Comparison of ENCODE assay signal across 7 mouse cellular contexts in genomic region chr17:35166352-35167035, GRCm38 (mm10). TPM values are rescaled to one million over a fixed set of nuclear protein-coding genes. Genes with fewer than 3 reads are reported as not detected.
DNase-seq lines count a peak whose midpoint lies in the region; ATAC-seq and TF ChIP-seq lines count a peak whose summit lies in the region.

No protein-coding gene starts in this region.

- no peak for ATAC-seq in embryonic facial prominence, embryonic 13.5 days (ENCODE audit: insufficient number of reproducible peaks, insufficient read depth, low FRiP score, low TSS enrichment, low read depth)
- ATAC-seq in hindbrain, embryonic 14.5 days (ENCODE audit: low FRiP score), result no peak

- H3K9ac ChIP-seq in ES-Bruce4 (ENCODE audit: low read depth, poor library complexity, severe bottlenecking), result no peak overlapping the region
- peak overlapping the region; percentile 73 for H3K9ac ChIP-seq in embryonic facial prominence, embryonic 13.5 days
- peak overlapping the region; percentile 58 for H3K9ac ChIP-seq in hindbrain, embryonic 14.5 days

- no peaks in the 10 kb centered on the region for H3K9me3 ChIP-seq in ES-Bruce4 (replicated peaks; ENCODE audit: control insufficient read depth, insufficient read depth, low read length, poor library complexity, severe bottlenecking)
- no peaks in the 10 kb centered on the region for H3K9me3 ChIP-seq in embryonic facial prominence, embryonic 13.5 days
- no peaks in the 10 kb centered on the region for H3K9me3 ChIP-seq in hindbrain, embryonic 14.5 days (ENCODE audit: control insufficient read depth, low read length)

- no peak overlapping the region for H3K27ac ChIP-seq in ES-Bruce4 (ENCODE audit: insufficient read depth, low read length)
- peak overlapping the region; percentile 98 for H3K27ac ChIP-seq in embryonic facial prominence, embryonic 13.5 days
- peak overlapping the region; percentile 98 for H3K27ac ChIP-seq in hindbrain, embryonic 14.5 days
- peak overlapping the region; percentile 96; the same call in 1 of the 2 replicates for H3K27ac ChIP-seq in left cerebral cortex, adult 2 months

- H3K27me3 ChIP-seq in ES-Bruce4 (ENCODE audit: control insufficient read depth, insufficient read depth, low read length, poor library complexity, severe bottlenecking), result no peaks in the 10 kb centered on the region
- no peaks in the 10 kb centered on the region for H3K27me3 ChIP-seq in embryonic facial prominence, embryonic 13.5 days
- no peaks in the 10 kb centered on the region for H3K27me3 ChIP-seq in hindbrain, embryonic 14.5 days (ENCODE audit: control insufficient read depth, insufficient read depth, low read length)

- intact Hi-C loops in left cerebral cortex, adult 2 months (cut with DNase I), result loop anchor here (1.0 kb wide), 1 partner anchor 70 kb away; no protein-coding TSS in a partner anchor

- peaks cover 12% of the 10 kb centered on the region for H3K36me3 ChIP-seq in ES-Bruce4 (ENCODE audit: control insufficient read depth, insufficient read depth, low read length, poor library complexity, severe bottlenecking)
- H3K36me3 ChIP-seq in embryonic facial prominence, embryonic 13.5 days, result peaks cover 15% of the 10 kb centered on the region
- peaks cover 13% of the 10 kb centered on the region for H3K36me3 ChIP-seq in hindbrain, embryonic 14.5 days (replicated peaks; ENCODE audit: control insufficient read depth, insufficient read depth)

- no peaks in the 10 kb centered on the region for H3K4me1 ChIP-seq in ES-Bruce4 (ENCODE audit: control insufficient read depth, insufficient read depth, low read length)
- peaks cover 27% of the 10 kb centered on the region for H3K4me1 ChIP-seq in embryonic facial prominence, embryonic 13.5 days
- peaks cover 27% of the 10 kb centered on the region for H3K4me1 ChIP-seq in hindbrain, embryonic 14.5 days (replicated peaks; ENCODE audit: control insufficient read depth, insufficient read depth, low read length)

- TF ChIP-seq EP300 in ES-Bruce4 (IDR thresholded peaks at IDR 0.05; ENCODE audit: insufficient read depth, low read depth, low read length), result no peak

- no peak overlapping the region for H3K4me3 ChIP-seq in ES-Bruce4 (ENCODE audit: low read depth, low read length)
- peak overlapping the region; percentile 99 for H3K4me3 ChIP-seq in embryonic facial prominence, embryonic 13.5 days
- peak overlapping the region; percentile 100 for H3K4me3 ChIP-seq in hindbrain, embryonic 14.5 days (replicated peaks; ENCODE audit: low read length)
- no peak overlapping the region for H3K4me3 ChIP-seq in left cerebral cortex, adult 2 months

- peak; percentile 43 for TF ChIP-seq CTCF in ES-Bruce4 (IDR thresholded peaks at IDR 0.05; ENCODE audit: low read depth, low read length)
- TF ChIP-seq CTCF in left cerebral cortex, adult 2 months (IDR thresholded peaks at IDR 0.05), result peak; percentile 64

- WGBS in embryonic facial prominence, embryonic 13.5 days, result 72% methylated on average over 8 of the region's 8 CpGs
- 64% methylated on average over 8 of the region's 8 CpGs for WGBS in hindbrain, embryonic 14.5 days

- peak; percentile 86 for DNase-seq in WW6 (ENCODE audit: low read depth, low spot score)
- peak; percentile 80 for DNase-seq in hindbrain, embryonic 14.5 days (ENCODE audit: low spot score)
- DNase-seq in left cerebral cortex, adult 2 months (ENCODE audit: extremely low spot score in 1 of 2, low spot score in 2 of 2), result peak in 1 of 2 experiments; percentile 59
- DNase-seq in mesoderm, embryonic 11.5 days (ENCODE audit: low read depth, low spot score), result peak; percentile 77
- DNase-seq in spleen, postnatal 4 days (ENCODE audit: low spot score in 2 of 2), result peak; percentile 71 to 83

- TF ChIP-seq POLR2A in ES-Bruce4 (IDR thresholded peaks at IDR 0.05; ENCODE audit: insufficient read depth, low read length), result no peak

- peak overlapping the region; percentile 64 for H3K4me2 ChIP-seq in embryonic facial prominence, embryonic 13.5 days
- H3K4me2 ChIP-seq in hindbrain, embryonic 14.5 days (replicated peaks), result peak overlapping the region; percentile 98

RNA-seq across cellular contexts. Expression of gene Prrc2a, which starts 1.8 kb away (rescaled TPM):
- polyA plus RNA-seq in ES-Bruce4 (2011; ENCODE audit: insufficient read depth, insufficient read length, low read depth, missing spikeins), result 236 and 256 TPM in 2 replicates
- 193 and 244 TPM in 2 replicates for polyA plus RNA-seq in embryonic facial prominence, embryonic 13.5 days (2015; fragmentation: Nextera tagmentation; extraction: Ambion mirVana)
- 152 and 168 TPM in 2 replicates for polyA plus RNA-seq in hindbrain, embryonic 14.5 days (2014; fragmentation: Nextera tagmentation; extraction: Ambion mirVana)
- total RNA-seq in left cerebral cortex, adult 2 months (2021), result 100 to 1,000 TPM; 285 to 321 TPM

RNA-seq across cellular contexts. Expression of gene Aif1, which starts 9.4 kb away (rescaled TPM):
- polyA plus RNA-seq in ES-Bruce4 (2011; ENCODE audit: insufficient read depth, insufficient read length, low read depth, missing spikeins), result 2.1 TPM in 1 of 2 replicates, not detected in the other
- polyA plus RNA-seq in embryonic facial prominence, embryonic 13.5 days (2015; fragmentation: Nextera tagmentation; extraction: Ambion mirVana), result 8.1 and 9.8 TPM in 2 replicates
- 7.8 and 8.7 TPM in 2 replicates for polyA plus RNA-seq in hindbrain, embryonic 14.5 days (2014; fragmentation: Nextera tagmentation; extraction: Ambion mirVana)
- 10 to 100 TPM in 1 of 2 experiments, 1 to 10 TPM in 1; 8.0 to 14.4 TPM for total RNA-seq in left cerebral cortex, adult 2 months (2021)

RNA-seq across cellular contexts. Expression of gene Lst1, which starts 21.7 kb away (rescaled TPM):
- polyA plus RNA-seq in ES-Bruce4 (2011; ENCODE audit: insufficient read depth, insufficient read length, low read depth, missing spikeins), result 2.3 and 2.5 TPM in 2 replicates
- polyA plus RNA-seq in embryonic facial prominence, embryonic 13.5 days (2015; fragmentation: Nextera tagmentation; extraction: Ambion mirVana), result 13.1 and 16.1 TPM in 2 replicates
- 8.2 and 13.3 TPM in 2 replicates for polyA plus RNA-seq in hindbrain, embryonic 14.5 days (2014; fragmentation: Nextera tagmentation; extraction: Ambion mirVana)
- 1 to 10 TPM; 6.4 to 7.4 TPM for total RNA-seq in left cerebral cortex, adult 2 months (2021)

RNA-seq across cellular contexts. Expression of gene Ltb, which starts 27.7 kb away (rescaled TPM):
- polyA plus RNA-seq in ES-Bruce4 (2011; ENCODE audit: insufficient read depth, insufficient read length, low read depth, missing spikeins), result 10.7 and 14.2 TPM in 2 replicates
- 1.8 and 2.1 TPM in 2 replicates for polyA plus RNA-seq in embryonic facial prominence, embryonic 13.5 days (2015; fragmentation: Nextera tagmentation; extraction: Ambion mirVana)
- 0.29 and 0.39 TPM in 2 replicates for polyA plus RNA-seq in hindbrain, embryonic 14.5 days (2014; fragmentation: Nextera tagmentation; extraction: Ambion mirVana)
- under 1 TPM; 0.79 to 0.86 TPM for total RNA-seq in left cerebral cortex, adult 2 months (2021)

RNA-seq across cellular contexts. Expression of gene Bag6, which starts 31.5 kb away (rescaled TPM):
- 231 and 262 TPM in 2 replicates for polyA plus RNA-seq in ES-Bruce4 (2011; ENCODE audit: insufficient read depth, insufficient read length, low read depth, missing spikeins)
- polyA plus RNA-seq in embryonic facial prominence, embryonic 13.5 days (2015; fragmentation: Nextera tagmentation; extraction: Ambion mirVana), result 65.1 and 67.8 TPM in 2 replicates
- polyA plus RNA-seq in hindbrain, embryonic 14.5 days (2014; fragmentation: Nextera tagmentation; extraction: Ambion mirVana), result 90.2 and 98.2 TPM in 2 replicates
- total RNA-seq in left cerebral cortex, adult 2 months (2021), result 100 to 1,000 TPM; 304 to 307 TPM

Comparison
In these comparisons a context has a peak if more than half of its experiments do, and no peak if none do; other contexts are left out.
1. H3K4me3 ChIP-seq: peak in embryonic facial prominence, embryonic 13.5 days (single experiment) and hindbrain, embryonic 14.5 days (single experiment); none in ES-Bruce4 (single experiment) and left cerebral cortex, adult 2 months (single experiment).